Mouse (Mus musculus) kidney, adult 2 months (tissue): ENCODE measurements around the gene Spata5. TPM values are rescaled to one million over a fixed set of nuclear protein-coding genes. Genes with fewer than 3 reads are reported as not detected.

Experiments used
- DNase-seq: peaks from one replicate; pipeline ENCODE4 v3.0.0; 2021
- H3K27ac ChIP-seq: fragments of 200-500 bp; 2 replicates; pipeline ENCODE4 v1.5.1; 2012; ENCODE audit warnings: low read depth, low read length, control low read depth, inconsistent platforms; ENCODE audit not compliant: insufficient read depth
- H3K27me3 ChIP-seq: fragments of 200-500 bp; replicated peaks from 2 replicates; pipeline ENCODE4 v1.6.1; 2012; ENCODE audit warnings: mild to moderate bottlenecking, moderate library complexity, low read length, inconsistent platforms; ENCODE audit not compliant: control insufficient read depth, insufficient read depth
- H3K36me3 ChIP-seq: fragments of 200-500 bp; 2 replicates; pipeline ENCODE4 v1.6.1; 2012; ENCODE audit warnings: mild to moderate bottlenecking, moderate library complexity, low read length, inconsistent platforms; ENCODE audit not compliant: control insufficient read depth, insufficient read depth
- H3K4me1 ChIP-seq: fragments of 200-500 bp; 2 replicates; pipeline ENCODE4 v1.6.1; 2011; ENCODE audit warnings: low read length; ENCODE audit not compliant: control insufficient read depth, insufficient read depth
- H3K4me3 ChIP-seq: fragments of 200-500 bp; 2 replicates; pipeline ENCODE4 v1.5.1; 2011; ENCODE audit warnings: mild to moderate bottlenecking, low read depth, low read length, control low read depth; ENCODE audit not compliant: insufficient read depth
- CTCF ChIP-seq: fragments of 200-500 bp; conservative IDR thresholded peaks from 2 replicates; pipeline ENCODE4 v1.5.1; 2011; ENCODE audit warnings: low read depth, mild to moderate bottlenecking, control low read depth, low read length, moderate library complexity, mixed read lengths; ENCODE audit not compliant: insufficient read depth, insufficient read length
- POLR2A ChIP-seq: fragments of 200-500 bp; IDR thresholded peaks from one replicate; pipeline ENCODE4 v1.6.1; 2011; ENCODE audit warnings: low read depth, low read length, control low read depth
- WGBS: fragments of 180-500 bp; shearing (Covaris S2); methylation state at CpG from one replicate; pipeline ENCODE4 v1.1.7; 2018; 5-methylcytosine and 5-hydroxymethylcytosine counted together
- polyA plus RNA-seq: library from polyadenylated mRNA; depleted of rRNA; stranded (reverse); fragments of >200 nt; gene quantifications from 2 replicates; pipeline ENCODE4 v1.2.3, GENCODE M21; 2012; rRNA removed

The Spata5 gene
- polyA plus RNA-seq, 1 experiment: 2.7 TPM

DNA sequence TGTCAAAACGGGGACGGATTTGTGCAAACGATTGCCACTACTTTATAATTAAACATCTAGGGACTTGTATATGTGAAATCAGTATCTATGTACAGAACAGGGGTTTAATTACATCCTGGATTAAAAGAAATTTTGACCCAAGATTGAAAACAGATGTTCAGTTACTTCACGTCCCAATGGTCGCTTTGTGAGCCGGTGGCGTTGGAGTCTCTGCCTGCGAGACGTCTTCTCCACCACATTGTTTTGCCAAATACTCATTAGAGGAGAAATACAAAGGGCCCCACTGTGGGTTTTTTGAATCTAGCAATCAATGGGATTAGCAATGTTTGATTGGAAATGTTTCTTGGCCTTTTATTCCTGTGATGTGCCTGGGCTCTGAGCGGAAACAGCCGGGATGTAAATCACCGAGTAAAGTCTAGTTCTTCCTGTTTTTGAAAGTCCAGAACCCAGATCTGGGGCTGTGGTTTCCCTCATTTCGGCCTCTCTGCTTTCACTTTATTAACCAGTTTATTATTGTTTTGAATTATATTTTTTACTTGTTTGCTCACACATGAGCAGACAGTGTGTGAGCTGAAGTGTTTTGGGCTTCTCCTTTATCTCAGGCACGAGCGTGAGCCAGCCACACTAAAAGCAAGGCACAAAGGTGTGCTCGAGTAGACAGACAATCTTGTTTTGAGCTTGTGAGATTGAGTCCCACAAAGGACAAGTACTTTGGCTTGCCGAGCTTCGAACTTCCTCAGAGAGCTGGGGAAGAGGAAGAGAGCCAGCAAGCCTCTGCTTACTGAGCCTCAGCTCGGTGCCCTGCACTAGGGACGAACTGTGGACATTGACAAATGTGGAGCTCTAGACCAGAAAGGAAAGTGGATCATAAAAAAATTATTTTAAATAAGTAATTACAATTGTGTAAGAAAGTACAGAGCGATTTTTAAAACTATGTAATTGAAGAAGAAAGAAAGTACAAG, 197.2 kb downstream of the Spata5 start:
- no peak for TF ChIP-seq CTCF
- TF ChIP-seq POLR2A: no peak
- no peaks in the 10 kb centered on the region for H3K36me3 ChIP-seq
- H3K27me3 ChIP-seq: no peaks in the 10 kb centered on the region
- no peaks in the 10 kb centered on the region for H3K4me1 ChIP-seq
- 65% methylated on average over 21 of the region's 21 CpGs for WGBS
- no peak overlapping the region for H3K4me3 ChIP-seq
- DNase-seq: peak; percentile 51
- H3K27ac ChIP-seq: peak overlapping the region; percentile 69; the same call in 1 of the 2 replicates

Other genes with a start within 250 kb of the Spata5 start
- not detected in 2 replicates for gene Il21, start 187.3 kb upstream of the Spata5 start, polyA plus RNA-seq
- 1.2 and 1.5 TPM in 2 replicates for gene Bbs12, start 107.3 kb upstream of the Spata5 start, polyA plus RNA-seq
- 2.0 and 4.6 TPM in 2 replicates for gene Cetn4, start 107.2 kb upstream of the Spata5 start, polyA plus RNA-seq
- gene Fgf2, start 71.5 kb upstream of the Spata5 start, polyA plus RNA-seq: 0.78 and 0.79 TPM in 2 replicates
- 26.0 and 32.4 TPM in 2 replicates for gene Nudt6, start 315 bp downstream of the Spata5 start, polyA plus RNA-seq
- 47.3 and 50.2 TPM in 2 replicates for gene Spry1, start 220.1 kb downstream of the Spata5 start, polyA plus RNA-seq